Mouse (Mus musculus): ENCODE measurements around the gene 4931428F04Rik.

DNA sequence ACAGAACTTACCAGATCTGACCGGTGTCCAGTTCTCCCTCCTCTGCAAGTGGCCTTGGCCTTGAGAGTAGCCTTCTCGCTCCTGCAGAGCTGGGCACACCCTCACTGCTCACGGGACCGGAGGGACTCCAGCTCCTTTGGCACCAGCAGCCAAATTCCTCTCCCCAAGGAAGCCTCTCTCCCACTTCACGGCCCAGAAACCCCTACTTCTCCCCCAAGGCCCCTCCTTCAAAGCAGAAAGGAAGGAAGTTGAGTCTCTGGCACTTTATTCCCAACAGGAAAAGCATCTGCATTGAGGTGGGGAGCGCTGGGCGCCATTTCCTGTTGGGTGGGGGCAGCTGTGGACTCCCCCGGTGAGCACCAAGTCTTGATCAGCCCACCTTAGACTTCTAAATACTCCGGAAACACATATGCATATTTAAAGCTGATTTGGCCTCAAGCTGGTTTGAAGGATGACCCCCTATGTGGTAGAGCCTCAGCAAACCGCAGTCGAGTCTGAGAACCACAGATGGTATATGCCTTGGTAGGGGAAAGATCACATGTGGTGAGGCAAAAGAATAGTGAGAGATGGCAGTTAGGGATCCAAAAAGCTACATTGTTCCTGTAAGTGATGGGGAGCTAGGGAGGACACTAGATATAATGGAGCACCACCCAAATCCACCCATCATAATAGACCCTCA lies 6.4 kb upstream of the 4931428F04Rik start, which contains the start of gene Exoc3l:
- no peak for TF ChIP-seq CTCF (IDR thresholded peaks at IDR 0.05; ENCODE audit: low read depth, low read length)
- 0 out of 2 replicates have a peak, but pooled peaks have one; percentile 11 for TF ChIP-seq POLR2A (IDR thresholded peaks at IDR 0.05; ENCODE audit: extremely low read depth, insufficient read depth, low read length)
